In the genomic region with DNA sequence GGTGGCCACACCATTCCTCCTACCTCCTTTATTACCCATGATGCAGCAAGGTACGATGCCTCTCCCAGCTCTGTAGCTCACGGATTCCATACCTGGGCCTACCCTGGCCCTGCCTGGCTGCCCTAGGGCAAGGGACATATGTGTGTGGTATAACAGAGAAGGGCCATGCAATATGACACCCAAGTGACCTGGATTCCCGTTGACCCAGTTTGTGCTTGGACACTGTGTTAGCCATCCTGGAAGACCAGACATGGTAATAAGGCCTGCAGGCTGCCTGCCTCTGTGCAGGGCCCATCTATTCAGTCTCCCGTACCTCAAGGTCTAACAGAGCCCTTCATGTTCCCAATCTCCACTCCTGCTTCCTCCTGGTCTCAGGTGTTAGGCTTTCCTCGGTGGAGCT, we compare ENCODE assay signal across 24 mouse cellular contexts.
DNase-seq lines count a peak whose midpoint lies in the region; ATAC-seq lines count a peak whose summit lies in the region.
"Had no signal": no experiment of that assay in that cellular context is flagged by ENCODE, and none has a peak within 500 bp of the region (broad histone marks: within the 10 kb centered on the region; RNA-seq: fewer than 3 reads in every experiment).

No protein-coding gene starts in this region.

- no peak for DNase-seq in forebrain, embryonic 14.5 days (ENCODE audit: low spot score)
- DNase-seq in midbrain, embryonic 10.5 days (ENCODE audit: low spot score) = no peak
- DNase-seq in midbrain, embryonic 14.5 days = no peak
- no peak for DNase-seq in limb, embryonic 10.5 days (ENCODE audit: low spot score)
- DNase-seq: adrenal gland, adult 2 months; adrenal gland, postnatal 14 days; cerebellum, adult 11 months; cerebellum, adult 2 months; cerebellum, adult 9-11 months; cerebellum, postnatal 25 days; gastrocnemius, postnatal 36 days; heart, adult 2 months; heart, postnatal 14 days; heart, postnatal 4 days had no signal

- H3K27ac ChIP-seq in forebrain, embryonic 13.5 days = peak overlapping the region; percentile 0; the same call in 1 of the 2 replicates
- H3K27ac ChIP-seq in forebrain, embryonic 14.5 days (ENCODE audit: low read depth, low read length) = no peak overlapping the region
- peak overlapping the region; percentile 3; the same call in 1 of the 2 replicates for H3K27ac ChIP-seq in midbrain, embryonic 10.5 days (replicated peaks)
- H3K27ac ChIP-seq in midbrain, embryonic 14.5 days (replicated peaks; ENCODE audit: low read depth, low read length) = no peak overlapping the region
- peak overlapping the region; percentile 14 for H3K27ac ChIP-seq in limb, embryonic 10.5 days
- H3K27ac ChIP-seq: embryonic facial prominence, embryonic 13.5 days; heart, adult 2 months; heart, embryonic 10.5 days; heart, embryonic 13.5 days; hindbrain, embryonic 14.5 days; hindbrain, postnatal 0 days had no signal

- H3K9me3 ChIP-seq in forebrain, embryonic 13.5 days (replicated peaks) = no peaks in the 10 kb centered on the region
- no peaks in the 10 kb centered on the region for H3K9me3 ChIP-seq in forebrain, embryonic 14.5 days (replicated peaks; ENCODE audit: control insufficient read depth, low read length)
- H3K9me3 ChIP-seq in midbrain, embryonic 10.5 days (replicated peaks) = peaks cover 3% of the 10 kb centered on the region; the same call in 1 of the 2 replicates
- H3K9me3 ChIP-seq in midbrain, embryonic 14.5 days (ENCODE audit: control insufficient read depth, low read length) = no peaks in the 10 kb centered on the region
- H3K9me3 ChIP-seq in limb, embryonic 10.5 days (replicated peaks) = no peaks in the 10 kb centered on the region
- H3K9me3 ChIP-seq: embryonic facial prominence, embryonic 13.5 days; heart, embryonic 10.5 days had no signal

- 86% methylated on average over 5 of the region's 5 CpGs for WGBS in forebrain, embryonic 13.5 days
- 91% methylated on average over 5 of the region's 5 CpGs for WGBS in forebrain, embryonic 14.5 days
- WGBS in midbrain, embryonic 10.5 days = 86% methylated on average over 5 of the region's 5 CpGs
- 86% methylated on average over 5 of the region's 5 CpGs for WGBS in midbrain, embryonic 14.5 days
- WGBS in limb, embryonic 10.5 days = 71% methylated on average over 5 of the region's 5 CpGs

- no peak for ATAC-seq in forebrain, embryonic 13.5 days
- no peak for ATAC-seq in forebrain, embryonic 14.5 days
- no peak for ATAC-seq in midbrain, embryonic 14.5 days (ENCODE audit: low FRiP score, low TSS enrichment)
- no peak for ATAC-seq in inflammation-experienced regulatory T-cells, adult 6 months
- ATAC-seq: CD4-positive, CD25-positive, alpha-beta regulatory T cell, adult 4 months; hindbrain, postnatal 0 days; intestine, postnatal 0 days had no signal

- no peaks in the 10 kb centered on the region for H3K27me3 ChIP-seq in forebrain, embryonic 13.5 days
- H3K27me3 ChIP-seq in forebrain, embryonic 14.5 days (replicated peaks; ENCODE audit: control insufficient read depth, insufficient read depth, low read length) = no peaks in the 10 kb centered on the region
- H3K27me3 ChIP-seq in midbrain, embryonic 10.5 days (ENCODE audit: low read depth, poor library complexity, severe bottlenecking) = peaks cover 74% of the 10 kb centered on the region
- no peaks in the 10 kb centered on the region for H3K27me3 ChIP-seq in midbrain, embryonic 14.5 days (ENCODE audit: control insufficient read depth, insufficient read depth, low read length)
- 0 out of 2 replicates have a peak, but pooled peaks cover 4% of the 10 kb centered on the region for H3K27me3 ChIP-seq in limb, embryonic 10.5 days (ENCODE audit: low read depth, poor library complexity, severe bottlenecking)
- H3K27me3 ChIP-seq: embryonic facial prominence, embryonic 13.5 days; heart, embryonic 13.5 days had no signal

- H3K4me2 ChIP-seq in forebrain, embryonic 13.5 days = no peak overlapping the region
- no peak overlapping the region for H3K4me2 ChIP-seq in forebrain, embryonic 14.5 days (ENCODE audit: low read length)
- H3K4me2 ChIP-seq in midbrain, embryonic 14.5 days (ENCODE audit: low read length) = no peak overlapping the region
- H3K4me2 ChIP-seq: embryonic facial prominence, embryonic 13.5 days; heart, embryonic 13.5 days; hindbrain, embryonic 14.5 days had no signal

- H3K4me3 ChIP-seq in forebrain, embryonic 13.5 days = no peak overlapping the region
- H3K4me3 ChIP-seq in forebrain, embryonic 14.5 days (ENCODE audit: low read depth, low read length) = no peak overlapping the region
- H3K4me3 ChIP-seq in midbrain, embryonic 10.5 days = no peak overlapping the region
- H3K4me3 ChIP-seq in midbrain, embryonic 14.5 days (replicated peaks; ENCODE audit: low read depth, low read length) = no peak overlapping the region
- no peak overlapping the region for H3K4me3 ChIP-seq in limb, embryonic 10.5 days
- H3K4me3 ChIP-seq: embryonic facial prominence, embryonic 13.5 days; erythroblast, embryonic 14.5 days; heart, adult 2 months; heart, embryonic 10.5 days; heart, embryonic 13.5 days had no signal

- H3K36me3 ChIP-seq in forebrain, embryonic 13.5 days (ENCODE audit: poor library complexity, severe bottlenecking) = no peaks in the 10 kb centered on the region
- no peaks in the 10 kb centered on the region for H3K36me3 ChIP-seq in forebrain, embryonic 14.5 days (ENCODE audit: control insufficient read depth, insufficient read depth, low read length)
- no peaks in the 10 kb centered on the region for H3K36me3 ChIP-seq in midbrain, embryonic 10.5 days
- no peaks in the 10 kb centered on the region for H3K36me3 ChIP-seq in midbrain, embryonic 14.5 days (ENCODE audit: control insufficient read depth, insufficient read depth, low read length)
- H3K36me3 ChIP-seq in limb, embryonic 10.5 days = 0 out of 2 replicates have a peak, but pooled peaks cover 4% of the 10 kb centered on the region
- H3K36me3 ChIP-seq: embryonic facial prominence, embryonic 13.5 days; heart, embryonic 10.5 days; heart, embryonic 13.5 days had no signal

- H3K4me1 ChIP-seq in forebrain, embryonic 13.5 days = peaks cover 78% of the 10 kb centered on the region
- peaks cover 54% of the 10 kb centered on the region for H3K4me1 ChIP-seq in forebrain, embryonic 14.5 days (ENCODE audit: control insufficient read depth, insufficient read depth, low read length)
- H3K4me1 ChIP-seq in midbrain, embryonic 10.5 days = peaks cover 79% of the 10 kb centered on the region
- H3K4me1 ChIP-seq in midbrain, embryonic 14.5 days (ENCODE audit: control insufficient read depth, insufficient read depth, low read length) = peaks cover 47% of the 10 kb centered on the region
- H3K4me1 ChIP-seq in limb, embryonic 10.5 days = peaks cover 84% of the 10 kb centered on the region

- H3K9ac ChIP-seq in forebrain, embryonic 13.5 days = no peak overlapping the region
- H3K9ac ChIP-seq in forebrain, embryonic 14.5 days (ENCODE audit: low read length) = no peak overlapping the region
- no peak overlapping the region for H3K9ac ChIP-seq in midbrain, embryonic 14.5 days (replicated peaks; ENCODE audit: low read length)
- H3K9ac ChIP-seq: heart, embryonic 13.5 days; hindbrain, embryonic 14.5 days had no signal

Comparison
In these comparisons a context has a peak if more than half of its experiments do, and no peak if none do; other contexts are left out.
1. H3K27ac ChIP-seq: peak in forebrain, embryonic 13.5 days (single experiment), midbrain, embryonic 10.5 days (single experiment) and limb, embryonic 10.5 days (single experiment); none in forebrain, embryonic 14.5 days (single experiment) and midbrain, embryonic 14.5 days (single experiment).